Mouse (Mus musculus): ENCODE data around the gene Aldh16a1. TPM values are rescaled to one million over a fixed set of nuclear protein-coding genes. Genes with fewer than 3 reads are reported as not detected.
A peak's percentile ranks its signal among the peaks of the same experiment; 100 is the strongest.
"Not testable (repeated sequence)": the region's sequence is repeated elsewhere in the genome, so short reads cannot be mapped to it uniquely, and the experiment has no call there.

Aldh16a1 gene
- total and polyA plus RNA-seq, 2 experiments: 33.3 to 162 TPM

DNA sequence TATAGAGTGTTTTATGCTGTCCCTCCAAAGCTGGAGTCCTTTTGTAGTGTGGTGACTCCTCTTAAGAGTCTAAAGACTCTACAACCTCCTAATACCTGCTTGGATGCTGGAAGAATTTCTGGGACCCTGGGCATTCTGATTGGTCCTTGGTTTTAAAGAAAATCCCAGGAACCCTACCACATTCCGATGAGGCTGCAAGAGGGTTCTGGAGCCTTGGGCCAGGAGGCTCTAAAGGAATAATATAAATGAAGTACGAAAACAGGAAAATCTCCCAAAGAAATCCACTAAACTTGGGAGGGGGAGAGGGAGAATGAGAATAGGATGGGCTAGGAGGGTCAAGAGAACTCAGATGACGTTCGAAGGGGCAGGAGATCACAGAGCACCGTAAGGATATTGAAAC, 798 bp downstream of the Aldh16a1 start:
- TF ChIP-seq POLR2A (IDR thresholded peaks at IDR 0.05; ENCODE audit: extremely low read depth, insufficient read depth, low read length) (no peak), CTCF (IDR thresholded peaks at IDR 0.05; ENCODE audit: low read depth, low read length) (no peak)
- Histone ChIP-seq H3K36me3 (ENCODE audit: control insufficient read depth, insufficient read depth, low read length) (no peaks in the 10 kb centered on the region), H3K27me3 (ENCODE audit: control insufficient read depth, insufficient read depth, low read length) (no peaks in the 10 kb centered on the region), H3K79me2 (ENCODE audit: control insufficient read depth, insufficient read depth, low read length) (no peaks in the 10 kb centered on the region), H3K4me3 (ENCODE audit: insufficient read depth, low read depth, low read length) (peak overlapping the region; percentile 85), H3K4me1 (ENCODE audit: control insufficient read depth, insufficient read depth, low read length) (peaks cover 9% of the 10 kb centered on the region), H3K27ac (replicated peaks; ENCODE audit: insufficient read depth, low read depth, low read length) (peak overlapping the region; percentile 97), H3K9ac (ENCODE audit: low read depth, low read length) (peak overlapping the region; percentile 99)
- WGBS: 2% methylated on average over 5 of the region's 5 CpGs
- no peak for DNase-seq (ENCODE audit: extremely low read depth, low read depth, low spot score)

DNA sequence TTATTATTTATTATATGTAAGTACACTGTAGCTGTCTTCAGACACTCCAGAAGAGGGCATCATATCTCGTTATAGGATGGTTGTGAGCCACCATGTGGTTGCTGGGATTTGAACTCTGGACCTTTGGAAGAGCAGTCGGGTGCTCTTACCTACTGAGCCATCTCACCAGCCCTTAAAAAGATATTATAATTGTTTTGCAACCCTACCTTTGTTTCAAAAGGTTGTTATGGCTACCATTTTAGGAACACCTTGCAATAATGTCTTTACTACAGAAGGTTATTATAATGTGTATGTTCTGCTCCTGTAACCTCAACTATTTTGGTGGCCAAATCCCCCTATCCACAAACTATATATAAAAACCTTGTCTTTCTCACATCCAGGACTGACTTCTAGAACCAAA, 1.3 kb downstream of the Aldh16a1 start:
- H3K9ac ChIP-seq (ENCODE audit: low read depth, low read length); H3K36me3 ChIP-seq (ENCODE audit: control insufficient read depth, insufficient read depth, low read length); H3K27ac ChIP-seq (replicated peaks; ENCODE audit: insufficient read depth, low read depth, low read length); H3K4me3 ChIP-seq (ENCODE audit: insufficient read depth, low read depth, low read length); H3K79me2 ChIP-seq (ENCODE audit: control insufficient read depth, insufficient read depth, low read length); DNase-seq (ENCODE audit: extremely low read depth, low read depth, low spot score); H3K27me3 ChIP-seq (ENCODE audit: control insufficient read depth, insufficient read depth, low read length): not testable (repeated sequence)
- 73% methylated on average over 2 of the region's 2 CpGs for WGBS
- H3K4me1 ChIP-seq (ENCODE audit: control insufficient read depth, insufficient read depth, low read length): peaks cover 13% of the 10 kb centered on the region

DNA sequence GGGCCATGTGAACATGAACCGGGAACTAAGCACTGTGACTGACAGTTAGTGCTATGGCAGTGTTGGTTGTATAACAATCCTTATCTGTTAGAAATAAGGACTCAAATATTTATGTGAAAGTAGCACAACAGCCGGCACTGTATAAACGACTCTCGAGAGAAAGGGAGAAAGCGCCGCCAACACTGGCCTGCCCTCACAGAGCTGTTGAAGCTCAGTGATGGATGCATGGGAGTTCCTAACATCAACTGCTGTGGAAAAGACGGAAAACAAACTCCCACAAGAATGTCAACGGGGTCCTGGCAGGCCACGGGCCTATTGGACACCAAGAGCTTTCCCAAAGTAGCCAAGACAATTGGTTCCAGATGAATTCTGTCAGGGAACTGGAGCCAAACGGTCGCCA, 3.1 kb downstream of the Aldh16a1 start:
- H3K4me1 ChIP-seq (ENCODE audit: control insufficient read depth, insufficient read depth, low read length): peaks cover 16% of the 10 kb centered on the region
- H3K27me3 ChIP-seq (ENCODE audit: control insufficient read depth, insufficient read depth, low read length): no peaks in the 10 kb centered on the region
- TF ChIP-seq POLR2A (IDR thresholded peaks at IDR 0.05; ENCODE audit: extremely low read depth, insufficient read depth, low read length) (no peak), CTCF (IDR thresholded peaks at IDR 0.05; ENCODE audit: low read depth, low read length) (no peak)
- H3K36me3 ChIP-seq (ENCODE audit: control insufficient read depth, insufficient read depth, low read length): no peaks in the 10 kb centered on the region
- H3K9ac ChIP-seq (ENCODE audit: low read depth, low read length): no peak overlapping the region
- DNase-seq (ENCODE audit: extremely low read depth, low read depth, low spot score): no peak
- H3K4me3 ChIP-seq (ENCODE audit: insufficient read depth, low read depth, low read length): no peak overlapping the region
- WGBS: 72% methylated on average over 11 of the region's 11 CpGs
- no peaks in the 10 kb centered on the region for H3K79me2 ChIP-seq (ENCODE audit: control insufficient read depth, insufficient read depth, low read length)
- H3K27ac ChIP-seq (replicated peaks; ENCODE audit: insufficient read depth, low read depth, low read length): no peak overlapping the region

DNA sequence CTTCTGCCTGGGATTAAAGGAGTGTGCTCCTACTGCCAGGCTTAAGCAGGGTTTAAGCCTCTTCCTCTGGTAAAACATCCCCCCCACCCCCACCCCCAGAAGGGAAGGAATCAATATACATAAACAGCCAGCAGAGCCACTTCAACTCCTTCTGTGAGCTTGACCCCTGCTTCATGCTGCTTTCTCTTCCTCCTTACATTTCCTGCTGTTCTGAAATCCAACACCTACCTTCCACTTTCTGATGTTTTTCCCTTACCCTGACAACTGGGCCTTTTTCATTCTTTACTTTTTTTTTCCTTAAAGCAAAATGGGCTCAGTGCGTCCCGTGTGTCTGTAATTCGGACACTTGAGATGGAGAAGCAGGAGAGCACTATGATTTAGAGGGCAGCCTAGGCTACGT, 4.1 kb downstream of the Aldh16a1 start:
- Histone ChIP-seq H3K27me3 (ENCODE audit: control insufficient read depth, insufficient read depth, low read length) (no peaks in the 10 kb centered on the region), H3K4me3 (ENCODE audit: insufficient read depth, low read depth, low read length) (no peak overlapping the region), H3K4me1 (ENCODE audit: control insufficient read depth, insufficient read depth, low read length) (peaks cover 16% of the 10 kb centered on the region), H3K27ac (replicated peaks; ENCODE audit: insufficient read depth, low read depth, low read length) (peak overlapping the region; percentile 28), H3K9ac (ENCODE audit: low read depth, low read length) (no peak overlapping the region), H3K36me3 (ENCODE audit: control insufficient read depth, insufficient read depth, low read length) (peaks cover 5% of the 10 kb centered on the region; the same call in 1 of the 2 replicates), H3K79me2 (ENCODE audit: control insufficient read depth, insufficient read depth, low read length) (no peaks in the 10 kb centered on the region)
- WGBS: 89% methylated on average over 4 of the region's 4 CpGs
- no peak for DNase-seq (ENCODE audit: extremely low read depth, low read depth, low spot score)
- TF ChIP-seq CTCF (IDR thresholded peaks at IDR 0.05; ENCODE audit: low read depth, low read length) (no peak), POLR2A (IDR thresholded peaks at IDR 0.05; ENCODE audit: extremely low read depth, insufficient read depth, low read length) (no peak)

DNA sequence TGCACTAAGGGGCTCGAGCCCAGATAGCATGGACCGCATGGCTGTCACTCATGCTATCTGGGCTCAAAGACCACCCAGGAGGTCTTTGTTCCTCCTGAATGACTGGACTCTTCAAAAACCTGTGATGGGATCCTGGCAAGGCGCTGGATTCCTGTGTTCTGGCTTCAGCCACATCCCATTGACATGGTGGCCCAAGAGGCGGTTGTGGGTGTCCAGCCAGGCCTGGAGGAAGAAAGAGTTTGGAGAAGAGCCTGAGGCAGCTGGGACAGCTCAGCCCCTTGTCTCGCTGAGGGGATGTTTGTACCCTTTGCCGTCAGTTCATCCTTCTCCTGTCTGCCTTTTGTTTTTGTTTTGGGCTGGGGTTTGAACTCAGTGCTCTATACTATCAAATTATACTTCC, 4.8 kb downstream of the Aldh16a1 start:
- no peak for DNase-seq (ENCODE audit: extremely low read depth, low read depth, low spot score)
- Histone ChIP-seq H3K4me1 (ENCODE audit: control insufficient read depth, insufficient read depth, low read length) (peaks cover 16% of the 10 kb centered on the region), H3K27ac (replicated peaks; ENCODE audit: insufficient read depth, low read depth, low read length) (peak overlapping the region; percentile 92), H3K27me3 (ENCODE audit: control insufficient read depth, insufficient read depth, low read length) (no peaks in the 10 kb centered on the region), H3K36me3 (ENCODE audit: control insufficient read depth, insufficient read depth, low read length) (peaks cover 8% of the 10 kb centered on the region; the same call in 1 of the 2 replicates), H3K4me3 (ENCODE audit: insufficient read depth, low read depth, low read length) (no peak overlapping the region), H3K79me2 (ENCODE audit: control insufficient read depth, insufficient read depth, low read length) (no peaks in the 10 kb centered on the region), H3K9ac (ENCODE audit: low read depth, low read length) (no peak overlapping the region)
- TF ChIP-seq CTCF (IDR thresholded peaks at IDR 0.05; ENCODE audit: low read depth, low read length) (no peak), POLR2A (IDR thresholded peaks at IDR 0.05; ENCODE audit: extremely low read depth, insufficient read depth, low read length) (no peak)
- WGBS: 92% methylated on average over 6 of the region's 6 CpGs

DNA sequence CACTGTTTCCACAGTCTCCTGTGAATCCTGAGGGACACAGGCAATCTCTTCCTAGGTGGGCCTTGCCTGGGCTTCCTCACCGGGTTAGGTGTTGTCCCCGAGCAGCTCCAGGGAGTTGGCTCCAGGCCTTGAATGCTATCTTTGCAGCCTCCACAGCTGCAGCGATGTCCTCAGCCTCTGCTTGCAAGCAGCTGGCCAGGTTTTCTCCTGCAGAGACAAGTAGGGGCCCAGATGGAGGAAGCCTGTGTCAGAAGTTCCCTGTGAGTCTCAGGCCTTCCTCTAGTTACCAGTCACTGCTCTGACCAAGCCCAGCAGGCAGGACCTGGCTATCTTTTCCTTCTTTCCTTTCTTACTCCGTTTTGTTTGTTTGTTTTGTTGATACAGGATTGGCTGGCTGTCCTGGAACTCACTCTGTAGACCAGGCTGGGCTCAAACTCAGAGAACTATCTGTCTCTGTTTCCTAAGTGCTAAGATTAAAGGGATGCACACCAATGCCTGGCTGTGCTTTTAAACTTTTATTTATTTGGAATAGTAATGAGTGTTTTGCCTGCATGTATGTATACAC, 5.8 kb downstream of the Aldh16a1 start:
- Histone ChIP-seq H3K4me3 (ENCODE audit: insufficient read depth, low read depth, low read length) (no peak overlapping the region), H3K27ac (replicated peaks; ENCODE audit: insufficient read depth, low read depth, low read length) (peak overlapping the region; percentile 92), H3K9ac (ENCODE audit: low read depth, low read length) (peak overlapping the region; percentile 30), H3K4me1 (ENCODE audit: control insufficient read depth, insufficient read depth, low read length) (peaks cover 16% of the 10 kb centered on the region), H3K79me2 (ENCODE audit: control insufficient read depth, insufficient read depth, low read length) (no peaks in the 10 kb centered on the region), H3K27me3 (ENCODE audit: control insufficient read depth, insufficient read depth, low read length) (no peaks in the 10 kb centered on the region), H3K36me3 (ENCODE audit: control insufficient read depth, insufficient read depth, low read length) (peaks cover 15% of the 10 kb centered on the region; the same call in 1 of the 2 replicates)
- peak; percentile 76 for DNase-seq (ENCODE audit: extremely low read depth, low read depth, low spot score)
- TF ChIP-seq POLR2A (IDR thresholded peaks at IDR 0.05; ENCODE audit: extremely low read depth, insufficient read depth, low read length): no peak
- TF ChIP-seq CTCF (IDR thresholded peaks at IDR 0.05; ENCODE audit: low read depth, low read length): no peak
- 13% methylated on average over 4 of the region's 4 CpGs for WGBS
